Mouse (Mus musculus) cerebellum, adult (tissue): Measurements from ENCODE around the gene Pdia4.
"Not testable (repeated sequence)": the region's sequence is repeated elsewhere in the genome, so short reads cannot be mapped to it uniquely, and the experiment has no call there.

ENCODE experiments used
- ATAC-seq: cut with Nextera tagmentation; 2 replicates; pipeline ENCODE4 v1.9.2; 2017; ENCODE audit warnings: mild to moderate bottlenecking, moderate library complexity, mixed read lengths; ENCODE audit not compliant: insufficient number of reproducible peaks, low FRiP score, low TSS enrichment

Gene Pdia4

GRCm38 (mm10) chr6:47812271-47812915 lies 837 bp downstream of the Pdia4 start:
- ATAC-seq, result no peak

GRCm38 (mm10) chr6:47811324-47811723 lies 1.9 kb downstream of the Pdia4 start:
- ATAC-seq, result no peak

- ATAC-seq, result no peak
Observed at GRCm38 (mm10) chr6:47810181-47810580, 3.0 kb downstream of the Pdia4 start.

- ATAC-seq, result no peak
Observed at GRCm38 (mm10) chr6:47809053-47809452, 4.2 kb downstream of the Pdia4 start.

GRCm38 (mm10) chr6:47808545-47808944 lies 4.7 kb downstream of the Pdia4 start:
- ATAC-seq, result no peak

GRCm38 (mm10) chr6:47807419-47807818 lies 5.8 kb downstream of the Pdia4 start:
- ATAC-seq, result no peak

GRCm38 (mm10) chr6:47805520-47805919 lies 7.7 kb downstream of the Pdia4 start:
- no peak for ATAC-seq

- ATAC-seq, result no peak
Observed at GRCm38 (mm10) chr6:47799079-47799478, 14.2 kb downstream of the Pdia4 start.

GRCm38 (mm10) chr6:47794106-47794830 lies 19.0 kb downstream of the Pdia4 start:
- ATAC-seq, result no peak

- no peak for ATAC-seq
Observed at GRCm38 (mm10) chr6:47793284-47793683, 19.9 kb downstream of the Pdia4 start.

- no peak for ATAC-seq
Observed at GRCm38 (mm10) chr6:47792533-47792932, 20.7 kb downstream of the Pdia4 start.

- no peak for ATAC-seq
Observed at GRCm38 (mm10) chr6:47790745-47791144, 22.5 kb downstream of the Pdia4 start.

GRCm38 (mm10) chr6:47788821-47789220 lies 24.4 kb downstream of the Pdia4 start:
- ATAC-seq, result no peak

- ATAC-seq, result peak; percentile 87
Observed at GRCm38 (mm10) chr6:47787941-47788736, 25.1 kb downstream of the Pdia4 start.

GRCm38 (mm10) chr6:47784707-47785412 lies 28.4 kb downstream of the Pdia4 start:
- no peak for ATAC-seq

GRCm38 (mm10) chr6:47781091-47781968 lies 31.9 kb downstream of the Pdia4 start:
- ATAC-seq, result no peak

- no peak for ATAC-seq
Observed at GRCm38 (mm10) chr6:47780576-47781013, 32.6 kb downstream of the Pdia4 start.

- not testable (repeated sequence) for ATAC-seq
Observed at GRCm38 (mm10) chr6:47771760-47772159, 41.5 kb downstream of the Pdia4 start.

- not testable (repeated sequence) for ATAC-seq
Observed at GRCm38 (mm10) chr6:47771113-47771512, 42.1 kb downstream of the Pdia4 start.
